Mouse (Mus musculus): ENCODE data around the gene Olfr1162. TPM values are rescaled to one million over a fixed set of nuclear protein-coding genes. Genes with fewer than 3 reads are reported as not detected.
"Not testable (repeated sequence)": the region's sequence is repeated elsewhere in the genome, so short reads cannot be mapped to it uniquely, and the experiment has no call there.

The Olfr1162 gene
- polyA plus RNA-seq (2014; fragmentation: Nextera tagmentation; extraction: Ambion mirVana) = not detected in 2 replicates

GRCm38 (mm10) chr2:88051029-88051428, at the start of gene Olfr1162:
Gene Olfr1162, minus strand, starts transcription at chr2:88051129.
- H3K4me3 ChIP-seq (ENCODE audit: low read depth, low read length) = no peak within 1 kb of the TSS

DNA sequence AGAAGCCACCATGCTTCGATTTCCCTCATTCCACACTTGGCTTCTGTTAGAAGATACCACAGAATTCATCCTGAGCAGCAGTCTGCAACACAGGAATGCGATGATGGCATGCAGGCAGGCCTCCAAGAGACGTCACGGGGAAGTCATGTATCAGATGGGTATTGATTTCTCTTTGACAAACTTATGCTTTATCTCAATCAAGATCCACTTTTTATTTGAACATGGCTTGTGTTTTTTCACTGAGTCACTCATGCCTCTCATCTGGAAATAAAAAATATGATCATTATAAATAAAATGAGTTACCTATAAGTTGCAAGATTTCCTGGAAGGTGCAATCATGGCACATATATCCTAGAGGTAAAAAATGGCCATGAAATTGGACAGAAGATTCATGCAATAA, 42.9 kb upstream of the Olfr1162 start, which contains the start of gene Olfr1164:
Gene Olfr1164 (minus strand): TSS at position 101 of the 400 bp plus-strand sequence.
- Histone ChIP-seq H3K4me2 (ENCODE audit: low read length) (no peak within 1 kb of the TSS), H3K36me3 (ENCODE audit: control insufficient read depth, insufficient read depth, low read length) (no peaks in the 10 kb centered on the region), H3K4me1 (replicated peaks; ENCODE audit: control insufficient read depth, insufficient read depth, low read length) (no peaks in the 10 kb centered on the region), H3K27me3 (replicated peaks; ENCODE audit: control insufficient read depth, insufficient read depth, low read length) (no peaks in the 10 kb centered on the region), H3K27ac (ENCODE audit: low read depth) (no peak within 1 kb of the TSS), H3K9ac (ENCODE audit: low read length) (no peak within 1 kb of the TSS), H3K4me3 (ENCODE audit: low read depth, low read length) (no peak within 1 kb of the TSS), H3K9me3 (ENCODE audit: control insufficient read depth, low read length) (no peaks in the 10 kb centered on the region)
- ATAC-seq (replicated peaks; ENCODE audit: low FRiP score, low TSS enrichment, low read depth) (no peak), DNase-seq (ENCODE audit: low spot score) (no peak)
- WGBS = 62% methylated on average over 4 of the region's 4 CpGs

More at GRCm38 (mm10) chr2:88051029-88051428, at the start of gene Olfr1162:
- WGBS = 83% methylated on average over 1 of the region's 1 CpGs
- no peaks in the 10 kb centered on the region for H3K9me3 ChIP-seq (ENCODE audit: control insufficient read depth, low read length)
- DNase-seq (ENCODE audit: low spot score) (no peak), ATAC-seq (replicated peaks; ENCODE audit: low FRiP score, low TSS enrichment, low read depth) (no peak)
- H3K4me2 ChIP-seq (ENCODE audit: low read length) = no peak within 1 kb of the TSS
- H3K9ac ChIP-seq (ENCODE audit: low read length) = no peak within 1 kb of the TSS
- no peaks in the 10 kb centered on the region for H3K36me3 ChIP-seq (ENCODE audit: control insufficient read depth, insufficient read depth, low read length)
- no peak within 1 kb of the TSS for H3K27ac ChIP-seq (ENCODE audit: low read depth)
- H3K4me1 ChIP-seq (replicated peaks; ENCODE audit: control insufficient read depth, insufficient read depth, low read length) = no peaks in the 10 kb centered on the region
- no peaks in the 10 kb centered on the region for H3K27me3 ChIP-seq (replicated peaks; ENCODE audit: control insufficient read depth, insufficient read depth, low read length)

GRCm38 (mm10) chr2:88071730-88072129, 20.8 kb upstream of the Olfr1162 start, which contains the start of gene Olfr1163:
Gene Olfr1163, minus strand, starts transcription at chr2:88071830.
- no peak within 1 kb of the TSS for H3K4me3 ChIP-seq (ENCODE audit: low read depth, low read length)
- no peak within 1 kb of the TSS for H3K27ac ChIP-seq (ENCODE audit: low read depth)
- ATAC-seq (replicated peaks; ENCODE audit: low FRiP score, low TSS enrichment, low read depth) (no peak), DNase-seq (ENCODE audit: low spot score) (no peak)
- no peak within 1 kb of the TSS for H3K9ac ChIP-seq (ENCODE audit: low read length)
- H3K4me2 ChIP-seq (ENCODE audit: low read length) = no peak within 1 kb of the TSS
- no peaks in the 10 kb centered on the region for H3K27me3 ChIP-seq (replicated peaks; ENCODE audit: control insufficient read depth, insufficient read depth, low read length)
- H3K36me3 ChIP-seq (ENCODE audit: control insufficient read depth, insufficient read depth, low read length) = no peaks in the 10 kb centered on the region
- H3K9me3 ChIP-seq (ENCODE audit: control insufficient read depth, low read length) = no peaks in the 10 kb centered on the region
- no peaks in the 10 kb centered on the region for H3K4me1 ChIP-seq (replicated peaks; ENCODE audit: control insufficient read depth, insufficient read depth, low read length)

DNA sequence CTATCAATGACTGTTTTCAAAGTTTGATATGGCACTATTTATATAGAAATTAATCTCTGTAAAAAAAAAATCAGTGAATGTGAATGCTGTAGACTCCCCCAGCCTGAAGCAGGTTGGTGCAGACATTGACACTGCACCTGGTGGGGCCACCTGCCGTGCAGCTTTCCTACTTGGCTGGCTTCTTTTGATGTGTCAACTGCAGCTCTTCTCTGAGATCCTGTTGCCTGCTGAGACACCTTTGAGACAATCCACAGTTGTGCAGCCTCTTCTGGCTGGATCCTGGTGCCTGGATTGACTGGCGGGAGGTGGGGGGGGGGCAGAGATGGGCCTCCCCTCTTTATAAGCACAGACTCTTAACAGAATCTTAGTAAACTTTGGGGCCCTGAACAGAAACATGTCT, 12.7 kb upstream of the Olfr1162 start:
- Histone ChIP-seq H3K4me3 (ENCODE audit: low read depth, low read length) (no peak overlapping the region), H3K9me3 (ENCODE audit: control insufficient read depth, low read length) (no peaks in the 10 kb centered on the region), H3K27me3 (replicated peaks; ENCODE audit: control insufficient read depth, insufficient read depth, low read length) (no peaks in the 10 kb centered on the region), H3K4me1 (replicated peaks; ENCODE audit: control insufficient read depth, insufficient read depth, low read length) (no peaks in the 10 kb centered on the region), H3K27ac (ENCODE audit: low read depth) (no peak overlapping the region), H3K4me2 (ENCODE audit: low read length) (no peak overlapping the region), H3K9ac (ENCODE audit: low read length) (no peak overlapping the region), H3K36me3 (ENCODE audit: control insufficient read depth, insufficient read depth, low read length) (no peaks in the 10 kb centered on the region)
- ATAC-seq (replicated peaks; ENCODE audit: low FRiP score, low TSS enrichment, low read depth) (no peak), DNase-seq (ENCODE audit: low spot score) (no peak)
- 91% methylated on average over 2 of the region's 2 CpGs for WGBS

DNA sequence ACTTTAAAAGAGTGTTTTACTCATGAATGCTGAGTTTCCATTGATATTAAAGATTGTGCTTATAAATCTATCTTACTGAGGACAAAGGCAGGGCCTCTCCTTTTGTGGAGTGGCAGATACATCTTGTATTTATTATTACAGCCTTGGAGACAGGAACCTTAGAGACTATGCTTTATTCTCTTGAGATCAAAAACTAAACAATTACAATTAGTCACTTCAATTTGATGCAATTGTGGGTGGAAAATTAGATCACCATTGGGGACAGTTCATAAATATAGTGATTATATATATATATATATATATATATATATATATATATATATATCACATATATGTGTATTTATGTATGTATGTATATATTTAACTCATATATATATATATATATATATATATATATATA, 13.3 kb downstream of the Olfr1162 start, which contains the start of gene Olfr73:
Gene Olfr73 (minus strand): TSS at position 101 of the 400 bp plus-strand sequence.
- H3K4me3 ChIP-seq (ENCODE audit: low read depth, low read length) = no peak within 1 kb of the TSS
- H3K9ac ChIP-seq (ENCODE audit: low read length) = no peak within 1 kb of the TSS
- no peak within 1 kb of the TSS for H3K4me2 ChIP-seq (ENCODE audit: low read length)
- H3K4me1 ChIP-seq (replicated peaks; ENCODE audit: control insufficient read depth, insufficient read depth, low read length) = no peaks in the 10 kb centered on the region
- ATAC-seq (replicated peaks; ENCODE audit: low FRiP score, low TSS enrichment, low read depth) (no peak), DNase-seq (ENCODE audit: low spot score) (no peak)
- H3K27me3 ChIP-seq (replicated peaks; ENCODE audit: control insufficient read depth, insufficient read depth, low read length) = no peaks in the 10 kb centered on the region
- no peaks in the 10 kb centered on the region for H3K36me3 ChIP-seq (ENCODE audit: control insufficient read depth, insufficient read depth, low read length)
- H3K27ac ChIP-seq (ENCODE audit: low read depth) = no peak within 1 kb of the TSS
- H3K9me3 ChIP-seq (ENCODE audit: control insufficient read depth, low read length) = no peaks in the 10 kb centered on the region

DNA sequence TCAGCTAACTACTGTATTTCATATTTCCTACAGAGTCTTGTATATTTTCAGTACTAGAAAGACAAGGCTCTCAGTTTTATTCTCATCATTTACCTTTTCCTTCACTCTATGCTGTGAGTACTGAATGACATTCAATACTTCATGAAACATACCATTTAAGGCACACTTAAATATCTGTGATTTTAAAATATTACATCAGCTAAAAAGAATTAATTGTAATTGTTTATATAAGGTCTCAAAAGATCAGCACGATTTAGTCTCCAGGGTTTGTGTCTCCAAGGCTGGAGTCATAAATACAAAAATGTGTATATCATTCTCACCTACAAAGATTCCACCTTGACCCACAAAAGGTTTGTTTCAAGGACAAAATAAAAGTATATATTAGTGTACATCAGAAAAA, 28.5 kb downstream of the Olfr1162 start, which contains the start of gene Olfr1161:
Gene Olfr1161 (plus strand): TSS at position 301 of the 400 bp plus-strand sequence.
- not testable (repeated sequence) for H3K4me1 ChIP-seq (replicated peaks; ENCODE audit: control insufficient read depth, insufficient read depth, low read length); H3K4me3 ChIP-seq (ENCODE audit: low read depth, low read length); ATAC-seq (replicated peaks; ENCODE audit: low FRiP score, low TSS enrichment, low read depth); H3K9me3 ChIP-seq (ENCODE audit: control insufficient read depth, low read length); DNase-seq (ENCODE audit: low spot score); H3K36me3 ChIP-seq (ENCODE audit: control insufficient read depth, insufficient read depth, low read length); H3K4me2 ChIP-seq (ENCODE audit: low read length); H3K27me3 ChIP-seq (replicated peaks; ENCODE audit: control insufficient read depth, insufficient read depth, low read length); H3K9ac ChIP-seq (ENCODE audit: low read length); H3K27ac ChIP-seq (ENCODE audit: low read depth)
- WGBS = 65% methylated on average over 1 of the region's 1 CpGs

DNA sequence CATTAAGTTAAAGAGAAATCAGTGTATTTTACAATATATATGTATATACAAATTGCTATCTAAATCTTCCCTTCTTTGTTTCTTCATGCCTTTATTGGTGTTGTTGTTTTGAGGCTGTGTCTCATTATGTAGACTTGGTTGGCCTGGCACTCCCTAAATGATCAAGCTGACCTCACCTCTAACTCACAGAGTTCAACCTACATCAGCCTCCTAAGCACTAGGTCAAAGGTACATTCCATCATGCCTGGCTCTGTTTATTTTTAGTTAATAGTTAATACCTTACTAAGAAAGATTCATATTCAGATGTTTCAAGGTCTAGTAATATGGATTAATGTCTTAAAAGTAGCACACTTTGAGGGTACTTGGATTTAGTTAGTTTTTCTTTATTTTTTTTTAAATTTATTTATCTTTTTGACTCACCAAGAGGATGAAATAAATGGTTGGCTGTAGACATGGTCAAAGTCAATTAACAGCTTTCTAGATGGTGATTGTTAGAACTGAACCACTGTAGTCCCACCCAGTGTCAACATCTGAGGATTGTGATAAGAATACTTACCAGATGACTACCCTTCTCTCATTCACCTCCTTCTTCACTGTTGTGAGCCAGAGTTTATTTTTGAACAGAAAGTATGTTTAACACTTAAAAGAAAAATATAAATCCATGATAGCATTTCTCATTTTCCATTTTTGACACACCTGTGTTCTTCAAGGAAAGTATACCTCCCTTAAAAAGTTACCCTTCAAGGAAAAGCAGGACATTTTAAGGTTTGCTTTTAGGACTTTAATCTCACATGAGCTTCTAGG, 43.2 kb downstream of the Olfr1162 start, which contains the start of gene Olfr1160:
Gene Olfr1160 (minus strand): TSS at position 754 of the 804 bp plus-strand sequence.
- Histone ChIP-seq H3K27me3 (replicated peaks; ENCODE audit: control insufficient read depth, insufficient read depth, low read length) (no peaks in the 10 kb centered on the region), H3K4me2 (ENCODE audit: low read length) (no peak within 1 kb of the TSS), H3K4me3 (ENCODE audit: low read depth, low read length) (no peak within 1 kb of the TSS), H3K4me1 (replicated peaks; ENCODE audit: control insufficient read depth, insufficient read depth, low read length) (no peaks in the 10 kb centered on the region), H3K9ac (ENCODE audit: low read length) (no peak within 1 kb of the TSS), H3K9me3 (ENCODE audit: control insufficient read depth, low read length) (no peaks in the 10 kb centered on the region), H3K27ac (ENCODE audit: low read depth) (no peak within 1 kb of the TSS), H3K36me3 (ENCODE audit: control insufficient read depth, insufficient read depth, low read length) (no peaks in the 10 kb centered on the region)
- no peak for DNase-seq (ENCODE audit: low spot score)
- peak; percentile 91 for ATAC-seq (replicated peaks; ENCODE audit: low FRiP score, low TSS enrichment, low read depth)
